Mouse (Mus musculus) megakaryocyte, embryonic 14.5 days (primary cell): ENCODE results near the gene Tlk1.

Source experiments
- FLI1 ChIP-seq: IDR thresholded peaks from 2 replicates; pipeline ENCODE4 v1.6.1; 2012; ENCODE audit warnings: low read length, inconsistent platforms, mixed read lengths
- GATA1 ChIP-seq: IDR thresholded peaks from 3 replicates; pipeline ENCODE4 v1.6.1; 2012; ENCODE audit warnings: mixed read lengths, low read length, inconsistent platforms, borderline replicate concordance

DNA sequence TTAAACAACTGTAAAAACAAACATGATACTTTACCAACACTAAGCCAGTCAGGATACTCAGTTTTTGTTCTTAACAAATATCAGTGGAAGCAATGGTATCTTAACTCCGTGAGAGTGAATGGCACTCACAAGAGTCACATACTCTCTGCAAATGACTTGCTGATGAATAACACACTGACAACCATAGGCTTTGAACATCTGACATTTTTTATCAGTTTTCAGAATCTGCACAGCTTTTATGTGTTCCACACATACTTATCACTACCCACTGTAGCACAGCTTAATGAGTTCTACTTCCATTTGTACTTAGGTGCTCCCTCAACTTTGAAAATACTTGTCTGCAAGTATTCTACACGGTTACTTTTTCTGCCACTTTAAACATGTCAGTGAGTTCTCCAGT lies 35.3 kb downstream of the Tlk1 start:
- no peak for TF ChIP-seq GATA1
- TF ChIP-seq FLI1, result no peak
